Mouse (Mus musculus): Measurements from ENCODE around the gene Shf. TPM values are rescaled to one million over a fixed set of nuclear protein-coding genes. Genes with fewer than 3 reads are reported as not detected.
"Not testable (repeated sequence)": the region's sequence is repeated elsewhere in the genome, so short reads cannot be mapped to it uniquely, and the experiment has no call there.

Shf gene
- polyA plus RNA-seq, 1 experiment from 2014 or later = 1.7 TPM

DNA sequence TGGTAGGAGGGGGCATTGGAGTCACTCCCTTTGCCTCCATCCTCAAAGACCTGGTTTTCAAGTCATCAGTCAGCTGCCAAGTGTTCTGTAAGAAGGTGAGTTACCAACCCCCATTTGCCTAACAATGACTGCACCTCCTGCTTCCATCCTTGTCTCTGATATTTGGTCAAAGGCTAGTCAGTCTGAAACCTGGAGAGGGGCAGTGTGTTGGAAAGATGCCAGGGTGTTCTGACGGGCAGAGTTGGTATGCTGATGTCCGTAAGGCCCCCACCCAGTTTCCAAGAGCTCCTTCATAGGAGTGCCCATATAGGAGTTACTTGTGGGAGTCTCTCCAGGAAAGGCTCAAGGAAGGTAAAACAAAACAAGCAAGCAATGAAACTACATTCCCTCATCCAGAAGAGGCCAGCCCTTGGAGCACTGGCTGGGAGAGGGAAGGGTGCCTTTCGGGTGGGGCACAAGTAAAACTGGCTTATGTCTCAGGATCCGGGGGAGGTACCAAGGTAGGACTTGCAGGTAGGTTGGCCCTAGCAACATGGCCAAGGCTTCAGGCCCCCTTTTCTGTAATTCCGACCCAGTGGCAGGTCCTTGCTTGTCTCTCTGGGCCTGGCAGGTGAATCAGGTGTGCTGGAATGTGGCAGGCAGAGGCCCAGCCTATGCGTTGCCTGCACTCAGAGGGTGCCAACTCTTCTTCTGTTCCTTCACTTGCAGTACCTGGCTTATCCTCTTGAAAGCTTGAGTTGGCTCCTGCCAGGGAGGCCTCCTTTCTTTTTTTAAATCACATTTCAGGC, 23.7 kb downstream of the Shf start:
- Histone ChIP-seq H3K4me1 (replicated peaks; ENCODE audit: control insufficient read depth, insufficient read depth) (0 out of 2 replicates have a peak, but pooled peaks cover 2% of the 10 kb centered on the region), H3K4me2 (replicated peaks; ENCODE audit: low read depth) (no peak overlapping the region), H3K27me3 (ENCODE audit: control insufficient read depth, insufficient read depth, low read length) (no peaks in the 10 kb centered on the region), H3K4me3 (ENCODE audit: low read depth, low read length) (no peak overlapping the region), H3K27ac (replicated peaks) (peak overlapping the region; percentile 75), H3K36me3 (ENCODE audit: control insufficient read depth, insufficient read depth, low read length) (no peaks in the 10 kb centered on the region), H3K9me3 (ENCODE audit: control insufficient read depth, low read length) (no peaks in the 10 kb centered on the region), H3K9ac (ENCODE audit: low read length) (no peak overlapping the region)
- DNase-seq (ENCODE audit: low spot score) (peak; percentile 29), ATAC-seq (ENCODE audit: low FRiP score, low TSS enrichment) (peak; percentile 55)
- peak; percentile 73 for TF ChIP-seq EP300 (optimal IDR thresholded peaks at IDR 0.05)
- peak; percentile 48 for TF ChIP-seq CTCF (IDR thresholded peaks at IDR 0.05; ENCODE audit: low read depth)
- WGBS = 70% methylated on average over 6 of the region's 6 CpGs

DNA sequence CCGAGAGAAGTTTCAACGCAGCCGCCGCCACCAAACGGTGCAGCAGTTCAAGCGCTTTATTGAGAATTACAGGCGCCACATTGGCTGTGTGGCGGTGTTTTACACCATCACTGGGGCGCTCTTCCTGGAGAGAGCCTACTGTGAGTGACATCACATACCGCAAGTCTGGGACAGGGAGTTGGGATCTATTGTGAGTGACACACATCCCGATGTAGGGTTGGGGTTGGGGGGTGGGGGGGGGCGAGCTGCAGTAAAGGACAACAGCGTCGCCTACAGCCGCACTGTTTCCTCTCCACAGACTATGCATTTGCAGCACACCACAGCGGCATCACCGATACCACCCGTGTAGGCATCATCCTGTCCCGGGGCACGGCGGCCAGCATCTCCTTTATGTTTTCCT, 31.7 kb downstream of the Shf start:
- H3K9me3 ChIP-seq (ENCODE audit: control insufficient read depth, low read length) = no peaks in the 10 kb centered on the region
- H3K4me2 ChIP-seq (replicated peaks; ENCODE audit: low read depth) = no peak overlapping the region
- no peak for TF ChIP-seq CTCF (IDR thresholded peaks at IDR 0.05; ENCODE audit: low read depth)
- TF ChIP-seq EP300 (optimal IDR thresholded peaks at IDR 0.05) = no peak
- ATAC-seq (ENCODE audit: low FRiP score, low TSS enrichment) (no peak), DNase-seq (ENCODE audit: low spot score) (no peak)
- no peaks in the 10 kb centered on the region for H3K36me3 ChIP-seq (ENCODE audit: control insufficient read depth, insufficient read depth, low read length)
- H3K27ac ChIP-seq (replicated peaks) = no peak overlapping the region
- H3K27me3 ChIP-seq (ENCODE audit: control insufficient read depth, insufficient read depth, low read length) = no peaks in the 10 kb centered on the region; the same call in 1 of the 2 replicates
- H3K4me3 ChIP-seq (ENCODE audit: low read depth, low read length) = no peak overlapping the region
- WGBS = 60% methylated on average over 21 of the region's 21 CpGs
- no peaks in the 10 kb centered on the region for H3K4me1 ChIP-seq (replicated peaks; ENCODE audit: control insufficient read depth, insufficient read depth)
- H3K9ac ChIP-seq (ENCODE audit: low read length) = no peak overlapping the region

GRCm38 (mm10) chr2:122334170-122334569, 34.8 kb downstream of the Shf start:
- Histone ChIP-seq H3K4me2 (replicated peaks; ENCODE audit: low read depth) (no peak overlapping the region), H3K4me1 (replicated peaks; ENCODE audit: control insufficient read depth, insufficient read depth) (no peaks in the 10 kb centered on the region), H3K4me3 (ENCODE audit: low read depth, low read length) (no peak overlapping the region), H3K27me3 (ENCODE audit: control insufficient read depth, insufficient read depth, low read length) (no peaks in the 10 kb centered on the region; the same call in 1 of the 2 replicates), H3K27ac (replicated peaks) (no peak overlapping the region), H3K36me3 (ENCODE audit: control insufficient read depth, insufficient read depth, low read length) (no peaks in the 10 kb centered on the region), H3K9me3 (ENCODE audit: control insufficient read depth, low read length) (no peaks in the 10 kb centered on the region), H3K9ac (ENCODE audit: low read length) (no peak overlapping the region)
- ATAC-seq (ENCODE audit: low FRiP score, low TSS enrichment) = peak; percentile 34
- 36% methylated on average over 3 of the region's 3 CpGs for WGBS
- no peak for TF ChIP-seq EP300 (optimal IDR thresholded peaks at IDR 0.05)
- DNase-seq (ENCODE audit: low spot score) = peak; percentile 65

DNA sequence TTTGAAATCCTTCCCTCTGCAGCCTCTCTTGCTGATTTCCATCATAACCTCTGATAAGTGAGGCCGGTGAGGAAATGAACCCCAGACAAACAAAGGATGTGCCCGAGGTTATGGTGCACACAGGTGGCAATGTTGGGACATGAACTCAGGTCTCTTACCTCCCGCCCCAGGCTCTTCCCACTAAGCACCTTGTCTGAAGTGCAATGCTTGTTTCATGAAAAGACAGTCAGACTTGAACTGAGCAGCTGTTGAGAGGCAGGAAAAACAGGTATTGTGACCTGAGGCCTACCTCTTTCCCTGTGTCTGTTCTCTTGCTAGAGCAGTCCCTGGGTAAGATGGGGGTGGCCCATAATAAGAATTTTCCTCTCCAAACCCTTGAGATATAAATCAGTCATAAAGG, 36.7 kb downstream of the Shf start:
- Histone ChIP-seq H3K9ac (ENCODE audit: low read length) (no peak overlapping the region), H3K36me3 (ENCODE audit: control insufficient read depth, insufficient read depth, low read length) (no peaks in the 10 kb centered on the region), H3K27me3 (ENCODE audit: control insufficient read depth, insufficient read depth, low read length) (no peaks in the 10 kb centered on the region; the same call in 1 of the 2 replicates), H3K4me1 (replicated peaks; ENCODE audit: control insufficient read depth, insufficient read depth) (no peaks in the 10 kb centered on the region), H3K9me3 (ENCODE audit: control insufficient read depth, low read length) (no peaks in the 10 kb centered on the region), H3K4me2 (replicated peaks; ENCODE audit: low read depth) (no peak overlapping the region), H3K4me3 (ENCODE audit: low read depth, low read length) (no peak overlapping the region), H3K27ac (replicated peaks) (no peak overlapping the region)
- no peak for TF ChIP-seq CTCF (IDR thresholded peaks at IDR 0.05; ENCODE audit: low read depth)
- no peak for TF ChIP-seq EP300 (optimal IDR thresholded peaks at IDR 0.05)
- WGBS = 61% methylated on average over 3 of the region's 3 CpGs
- no peak for DNase-seq (ENCODE audit: low spot score)
- no peak for ATAC-seq (ENCODE audit: low FRiP score, low TSS enrichment)

- ATAC-seq (ENCODE audit: low FRiP score, low TSS enrichment); H3K36me3 ChIP-seq (ENCODE audit: control insufficient read depth, insufficient read depth, low read length); H3K4me3 ChIP-seq (ENCODE audit: low read depth, low read length); H3K4me1 ChIP-seq (replicated peaks; ENCODE audit: control insufficient read depth, insufficient read depth); H3K4me2 ChIP-seq (replicated peaks; ENCODE audit: low read depth); H3K27me3 ChIP-seq (ENCODE audit: control insufficient read depth, insufficient read depth, low read length); H3K9me3 ChIP-seq (ENCODE audit: control insufficient read depth, low read length); H3K9ac ChIP-seq (ENCODE audit: low read length); H3K27ac ChIP-seq (replicated peaks); DNase-seq (ENCODE audit: low spot score): not testable (repeated sequence)
- WGBS = 75% methylated on average over 5 of the region's 6 CpGs
Measured at GRCm38 (mm10) chr2:122330317-122330716, 38.6 kb downstream of the Shf start.

DNA sequence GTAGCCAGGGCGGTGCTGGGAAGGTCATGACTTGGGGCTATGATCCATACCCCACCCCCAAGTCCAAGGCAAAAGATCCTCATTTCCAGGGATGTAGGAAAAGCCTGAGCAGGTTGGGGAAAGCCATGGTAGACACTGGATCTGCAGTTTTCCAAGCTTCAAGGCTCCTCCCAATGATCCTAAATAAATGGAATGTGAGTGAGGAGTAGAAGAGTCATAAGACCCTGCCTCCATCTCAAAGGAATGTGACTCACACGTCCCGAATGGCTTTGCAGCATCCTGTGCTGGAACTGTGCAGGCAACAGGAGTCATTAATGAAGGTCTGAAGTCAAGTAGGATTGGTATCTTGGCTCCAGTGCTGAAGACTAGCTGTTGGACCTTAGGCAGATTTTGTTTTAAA, 41.0 kb downstream of the Shf start:
- Histone ChIP-seq H3K9ac (ENCODE audit: low read length) (no peak overlapping the region), H3K4me3 (ENCODE audit: low read depth, low read length) (no peak overlapping the region), H3K27me3 (ENCODE audit: control insufficient read depth, insufficient read depth, low read length) (no peaks in the 10 kb centered on the region), H3K4me1 (replicated peaks; ENCODE audit: control insufficient read depth, insufficient read depth) (no peaks in the 10 kb centered on the region), H3K36me3 (ENCODE audit: control insufficient read depth, insufficient read depth, low read length) (no peaks in the 10 kb centered on the region), H3K9me3 (ENCODE audit: control insufficient read depth, low read length) (no peaks in the 10 kb centered on the region), H3K4me2 (replicated peaks; ENCODE audit: low read depth) (no peak overlapping the region), H3K27ac (replicated peaks) (no peak overlapping the region)
- no peak for TF ChIP-seq EP300 (optimal IDR thresholded peaks at IDR 0.05)
- 54% methylated on average over 3 of the region's 3 CpGs for WGBS
- no peak for DNase-seq (ENCODE audit: low spot score)
- ATAC-seq (ENCODE audit: low FRiP score, low TSS enrichment) = no peak

All from stomach, postnatal 0 days (tissue).